Mouse (Mus musculus) left cerebral cortex, adult 8-10 months (tissue): ENCODE measurements around the gene Fam3a. TPM values are rescaled to one million over a fixed set of nuclear protein-coding genes. Genes with fewer than 3 reads are reported as not detected.
"Not testable (repeated sequence)": the region's sequence is repeated elsewhere in the genome, so short reads cannot be mapped to it uniquely, and the experiment has no call there.

ENCODE experiments used
- DNase-seq, 2 experiments: peaks; one replicate each; pipeline ENCODE4 v3.0.0; 2022; ENCODE audit warnings: low spot score in 2 of 2
- total RNA-seq, 4 experiments: library from RNA; stranded (reverse); gene quantifications; 2 replicates each; pipeline ENCODE4 v1.2.4; 2022

Gene Fam3a
- total RNA-seq = 10 to 100 TPM; 16.8 to 29.9 (median 20.9) TPM

- DNase-seq = peak; percentile 52 to 83
Measured at GRCm38 (mm10) chrX:74392535-74393443, at the start of gene Fam3a, which contains the start of gene Ikbkg. Gene Fam3a, minus strand, starts transcription at chrX:74393272. Gene Ikbkg, plus strand, starts transcription at chrX:74393290.

- peak; percentile 54 to 59 for DNase-seq
Measured at GRCm38 (mm10) chrX:74429290-74429821, 36.3 kb upstream of the Fam3a start.

- DNase-seq = peak; percentile 69 to 87
Measured at GRCm38 (mm10) chrX:74428826-74429276, 35.8 kb upstream of the Fam3a start, which contains the start of gene G6pdx. Gene G6pdx, minus strand, starts transcription at chrX:74429194.

GRCm38 (mm10) chrX:74428146-74428825, 35.2 kb upstream of the Fam3a start:
- DNase-seq = no peak

- DNase-seq = no peak
Measured at GRCm38 (mm10) chrX:74427116-74427515, 34.0 kb upstream of the Fam3a start.

GRCm38 (mm10) chrX:74426256-74426655, 33.2 kb upstream of the Fam3a start:
- no peak for DNase-seq

GRCm38 (mm10) chrX:74425195-74425594, 32.1 kb upstream of the Fam3a start:
- DNase-seq = no peak

GRCm38 (mm10) chrX:74424443-74424842, 31.4 kb upstream of the Fam3a start:
- DNase-seq = no peak

- DNase-seq = peak; percentile 21 to 42
Measured at GRCm38 (mm10) chrX:74413377-74413776, 20.3 kb upstream of the Fam3a start.

GRCm38 (mm10) chrX:74408340-74408739, 15.3 kb upstream of the Fam3a start:
- DNase-seq = no peak

- no peak for DNase-seq
Measured at GRCm38 (mm10) chrX:74400136-74400535, 7.1 kb upstream of the Fam3a start.

GRCm38 (mm10) chrX:74388153-74388552, 4.9 kb downstream of the Fam3a start:
- no peak for DNase-seq

GRCm38 (mm10) chrX:74384451-74384850, 8.6 kb downstream of the Fam3a start:
- no peak for DNase-seq

- DNase-seq = peak; percentile 57 to 83
Measured at GRCm38 (mm10) chrX:74372888-74373549, 20.1 kb downstream of the Fam3a start, which contains the start of the genes Ubl4a and Slc10a3. Gene Ubl4a, minus strand, starts transcription at chrX:74373218. Gene Slc10a3, minus strand, starts transcription at chrX:74373349.

- DNase-seq = peak in 1 of 2 experiments; percentile 25
Measured at GRCm38 (mm10) chrX:74368209-74368909, 24.7 kb downstream of the Fam3a start.

- DNase-seq = no peak
Measured at GRCm38 (mm10) chrX:74367512-74367911, 25.6 kb downstream of the Fam3a start.

GRCm38 (mm10) chrX:74359171-74359570, 33.9 kb downstream of the Fam3a start:
- no peak for DNase-seq

- DNase-seq = not testable (repeated sequence)
Measured at GRCm38 (mm10) chrX:74357069-74357468, 36.0 kb downstream of the Fam3a start.

- peak; percentile 45 to 66 for DNase-seq
Measured at GRCm38 (mm10) chrX:74353467-74353770, 39.7 kb downstream of the Fam3a start, which contains the start of gene Lage3. Gene Lage3, minus strand, starts transcription at chrX:74353618.

GRCm38 (mm10) chrX:74352645-74353466, 40.2 kb downstream of the Fam3a start:
- DNase-seq = no peak
